ENCODE assay signal across 31 mouse cellular contexts in genomic region chr14:46277832-46278611, GRCm38 (mm10).
DNase-seq lines count a peak whose midpoint lies in the region; ATAC-seq and TF ChIP-seq lines count a peak whose summit lies in the region.
"Had no signal": no experiment of that assay in that cellular context is flagged by ENCODE, and none has a peak within 500 bp of the region (broad histone marks: within the 10 kb centered on the region; RNA-seq: fewer than 3 reads in every experiment).

No protein-coding gene starts in this region.

- WGBS in kidney, embryonic 15.5 days: 87% methylated on average over 9 of the region's 9 CpGs
- WGBS in kidney, postnatal 0 days: 91% methylated on average over 9 of the region's 9 CpGs
- WGBS in forebrain, embryonic 14.5 days: 90% methylated on average over 9 of the region's 9 CpGs

- no peaks in the 10 kb centered on the region for H3K27me3 ChIP-seq in kidney, embryonic 15.5 days
- H3K27me3 ChIP-seq in kidney, postnatal 0 days (ENCODE audit: insufficient read depth, low read length): no peaks in the 10 kb centered on the region
- H3K27me3 ChIP-seq in forebrain, embryonic 14.5 days (replicated peaks; ENCODE audit: control insufficient read depth, insufficient read depth, low read length): no peaks in the 10 kb centered on the region
- H3K27me3 ChIP-seq: embryonic facial prominence, embryonic 13.5 days; forebrain, embryonic 13.5 days; limb, embryonic 12.5 days; liver, embryonic 13.5 days; neural tube, embryonic 12.5 days; Patski; stomach, embryonic 15.5 days had no signal

- no peaks in the 10 kb centered on the region for H3K36me3 ChIP-seq in kidney, embryonic 15.5 days
- H3K36me3 ChIP-seq in kidney, postnatal 0 days (ENCODE audit: insufficient read depth, low read length): no peaks in the 10 kb centered on the region
- no peaks in the 10 kb centered on the region for H3K36me3 ChIP-seq in forebrain, embryonic 14.5 days (ENCODE audit: control insufficient read depth, insufficient read depth, low read length)
- H3K36me3 ChIP-seq: embryonic facial prominence, embryonic 13.5 days; heart, embryonic 10.5 days; limb, embryonic 12.5 days; liver, embryonic 13.5 days; neural tube, embryonic 12.5 days; stomach, embryonic 15.5 days had no signal

- TF ChIP-seq CTCF in kidney, postnatal 0 days (IDR thresholded peaks at IDR 0.05; ENCODE audit: low read depth): no peak

- no peak overlapping the region for H3K27ac ChIP-seq in kidney, embryonic 15.5 days
- H3K27ac ChIP-seq in kidney, postnatal 0 days: peak overlapping the region; percentile 47; the same call in 1 of the 2 replicates
- H3K27ac ChIP-seq in forebrain, embryonic 14.5 days (ENCODE audit: low read depth, low read length): no peak overlapping the region
- H3K27ac ChIP-seq: embryonic facial prominence, embryonic 13.5 days; forebrain, embryonic 13.5 days; gastrocnemius, adult 2 months; heart, embryonic 10.5 days; hindbrain, embryonic 14.5 days; layer of hippocampus, adult 2 months; limb, embryonic 12.5 days; liver, embryonic 13.5 days; neural tube, embryonic 12.5 days; stomach, embryonic 15.5 days had no signal

- no peak for ATAC-seq in kidney, embryonic 15.5 days (replicated peaks; ENCODE audit: low FRiP score)
- ATAC-seq in kidney, postnatal 0 days (replicated peaks; ENCODE audit: low FRiP score, low read depth): peak; percentile 91
- no peak for ATAC-seq in forebrain, embryonic 14.5 days
- ATAC-seq: forebrain, embryonic 13.5 days; inflammation-experienced regulatory T-cells, adult 6 months; Patski had no signal

- H3K4me2 ChIP-seq in kidney, embryonic 15.5 days: no peak overlapping the region
- no peak overlapping the region for H3K4me2 ChIP-seq in kidney, postnatal 0 days (ENCODE audit: low read length)
- no peak overlapping the region for H3K4me2 ChIP-seq in forebrain, embryonic 14.5 days (ENCODE audit: low read length)
- H3K4me2 ChIP-seq: embryonic facial prominence, embryonic 13.5 days; forebrain, embryonic 13.5 days; hindbrain, embryonic 14.5 days; limb, embryonic 12.5 days; liver, embryonic 13.5 days; lung, embryonic 14.5 days; neural tube, embryonic 12.5 days; stomach, embryonic 15.5 days had no signal

- DNase-seq in kidney, adult 11 months: peak; percentile 87
- peak; percentile 14 for DNase-seq in lung, postnatal 36 days
- DNase-seq in lung, postnatal 10 days: no peak
- no peak for DNase-seq in kidney, postnatal 0 days (ENCODE audit: low spot score)
- DNase-seq in yolk sac, embryonic 10.5 days (ENCODE audit: low spot score): peak; percentile 81
- DNase-seq in thymus, adult 18-20 months: no peak
- no peak for DNase-seq in forebrain, embryonic 14.5 days (ENCODE audit: low spot score)
- DNase-seq: adrenal gland, adult 8-10 months; cerebellum, adult 2 months; cerebellum, postnatal 36 days; embryo, embryonic 11 days; gastrocnemius, adult 2 months; heart, postnatal 4 days; layer of hippocampus, postnatal 36 days; liver, embryonic 13.5 days; midbrain, embryonic 14.5 days; retina, postnatal 1 day; thymus, postnatal 36 days had no signal

- H3K4me1 ChIP-seq in kidney, embryonic 15.5 days: no peaks in the 10 kb centered on the region
- H3K4me1 ChIP-seq in kidney, postnatal 0 days (replicated peaks; ENCODE audit: insufficient read depth, low read length): no peaks in the 10 kb centered on the region
- H3K4me1 ChIP-seq in forebrain, embryonic 14.5 days (ENCODE audit: control insufficient read depth, insufficient read depth, low read length): no peaks in the 10 kb centered on the region
- H3K4me1 ChIP-seq: forebrain, embryonic 13.5 days; heart, embryonic 10.5 days; limb, embryonic 12.5 days; liver, embryonic 13.5 days; neural tube, embryonic 12.5 days; stomach, embryonic 15.5 days had no signal

- H3K9ac ChIP-seq in kidney, embryonic 15.5 days: no peak overlapping the region
- H3K9ac ChIP-seq in kidney, postnatal 0 days (ENCODE audit: low read depth, low read length): no peak overlapping the region
- no peak overlapping the region for H3K9ac ChIP-seq in forebrain, embryonic 14.5 days (ENCODE audit: low read length)
- H3K9ac ChIP-seq: embryonic facial prominence, embryonic 13.5 days; forebrain, embryonic 13.5 days; hindbrain, embryonic 14.5 days; limb, embryonic 12.5 days; liver, embryonic 13.5 days; lung, embryonic 14.5 days; neural tube, embryonic 12.5 days; stomach, embryonic 15.5 days had no signal

- no peak overlapping the region for H3K4me3 ChIP-seq in kidney, embryonic 15.5 days (replicated peaks)
- H3K4me3 ChIP-seq in kidney, postnatal 0 days (replicated peaks; ENCODE audit: low read depth, low read length): no peak overlapping the region
- no peak overlapping the region for H3K4me3 ChIP-seq in forebrain, embryonic 14.5 days (ENCODE audit: low read depth, low read length)
- H3K4me3 ChIP-seq: embryonic facial prominence, embryonic 13.5 days; erythroblast, embryonic 14.5 days; forebrain, embryonic 13.5 days; gastrocnemius, adult 2 months; heart, embryonic 10.5 days; layer of hippocampus, adult 2 months; limb, embryonic 12.5 days; liver, embryonic 13.5 days; neural tube, embryonic 12.5 days; stomach, embryonic 15.5 days had no signal

- H3K9me3 ChIP-seq in kidney, embryonic 15.5 days (replicated peaks): no peaks in the 10 kb centered on the region
- no peaks in the 10 kb centered on the region for H3K9me3 ChIP-seq in kidney, postnatal 0 days (replicated peaks; ENCODE audit: low read length)
- peaks cover 3% of the 10 kb centered on the region; the same call in 1 of the 2 replicates for H3K9me3 ChIP-seq in forebrain, embryonic 14.5 days (replicated peaks; ENCODE audit: control insufficient read depth, low read length)
- H3K9me3 ChIP-seq: embryonic facial prominence, embryonic 13.5 days; forebrain, embryonic 13.5 days; heart, embryonic 10.5 days; limb, embryonic 12.5 days; liver, embryonic 13.5 days; neural tube, embryonic 12.5 days; stomach, embryonic 15.5 days had no signal

Comparison
In these comparisons a context has a peak if more than half of its experiments do, and no peak if none do; other contexts are left out.
1. DNase-seq: peak in kidney, adult 11 months (single experiment), lung, postnatal 36 days (single experiment) and yolk sac, embryonic 10.5 days (single experiment); none in lung, postnatal 10 days (single experiment), kidney, postnatal 0 days (single experiment), thymus, adult 18-20 months (0 of 2) and forebrain, embryonic 14.5 days (single experiment).